Mouse (Mus musculus) forebrain, embryonic 11.5 days (tissue): ENCODE measurements at regions not wholly inside any gene's neighbourhood (a gene's known extent, or its start where the extent isn't known, plus 50 kb on each side); places are given as distances from the start of the nearest gene placed in this dataset.

Experiments
- ATAC-seq: fragments of 200-750 bp; cut with Nextera tagmentation; replicated peaks from 2 replicates; pipeline ENCODE4 v1.8.0; 2017; ENCODE audit warnings: moderate TSS enrichment; ENCODE audit not compliant: low FRiP score
- DNase-seq: peaks from one replicate; pipeline ENCODE4 v3.0.0-alpha.2; 2017; ENCODE audit warnings: low spot score
- H3K27ac ChIP-seq: fragments of 300-500 bp; sonication (generic); 2 replicates; pipeline ENCODE4 v1.5.1; 2014; ENCODE audit warnings: low read depth, low read length
- H3K27me3 ChIP-seq: fragments of 300-500 bp; sonication (generic); 2 replicates; pipeline ENCODE4 v1.6.1; 2014; ENCODE audit warnings: mild to moderate bottlenecking, low read length, mixed read lengths; ENCODE audit not compliant: control insufficient read depth, insufficient read depth
- H3K36me3 ChIP-seq: fragments of 300-500 bp; sonication (generic); 2 replicates; pipeline ENCODE4 v1.6.1; 2014; ENCODE audit warnings: mild to moderate bottlenecking, low read length, moderate library complexity, mixed read lengths; ENCODE audit not compliant: control insufficient read depth, insufficient read depth
- H3K4me1 ChIP-seq: fragments of 300-500 bp; sonication (generic); replicated peaks from 2 replicates; pipeline ENCODE4 v1.6.1; 2014; ENCODE audit warnings: low read length, mixed read lengths; ENCODE audit not compliant: control insufficient read depth, insufficient read depth
- H3K4me2 ChIP-seq: fragments of 300-500 bp; sonication (generic); 2 replicates; pipeline ENCODE4 v1.6.1; 2014; ENCODE audit warnings: low read depth, mild to moderate bottlenecking, low read length, moderate library complexity, mixed read lengths; ENCODE audit not compliant: severe bottlenecking
- H3K4me3 ChIP-seq: fragments of 300-500 bp; sonication (generic); 2 replicates; pipeline ENCODE4 v1.5.1; 2014; ENCODE audit warnings: low read depth, low read length
- H3K9ac ChIP-seq: fragments of 300-500 bp; sonication (generic); 2 replicates; pipeline ENCODE4 v1.6.1; 2014; ENCODE audit warnings: low read length
- H3K9me3 ChIP-seq: fragments of 300-500 bp; sonication (generic); 2 replicates; pipeline ENCODE4 v1.6.1; 2016; ENCODE audit warnings: low read length, mixed read lengths; ENCODE audit not compliant: control insufficient read depth
- WGBS: fragments of 180-500 bp; shearing (Covaris S2); extraction: QIAGEN DNeasy Blood & Tissue Kit; methylation state at CpG from one replicate; pipeline ENCODE4 v1.1.7; 2014; 5-methylcytosine and 5-hydroxymethylcytosine counted together

DNA sequence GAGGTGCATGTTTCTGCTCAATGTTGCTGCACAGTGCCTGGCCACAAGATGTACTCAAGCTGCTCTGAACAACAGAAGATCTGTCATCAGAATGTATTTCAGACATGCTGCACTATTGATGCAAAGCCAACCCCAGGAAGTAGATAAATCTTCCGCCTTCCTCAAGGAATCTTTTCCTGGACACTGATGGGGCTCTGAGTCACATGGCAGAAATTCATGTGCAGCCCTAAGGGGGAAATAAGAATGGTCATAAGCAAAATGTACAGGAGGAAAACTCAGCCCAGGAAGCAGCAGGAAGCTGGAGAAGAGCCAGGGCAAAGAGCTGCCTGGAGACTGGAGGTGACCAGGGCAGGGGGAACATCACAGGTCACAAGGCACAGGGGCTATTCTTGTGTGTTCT is 235.5 kb downstream of the Wnt5a start:
- DNase-seq (no peak), ATAC-seq (no peak)
- no peak overlapping the region for H3K4me3 ChIP-seq
- 95% methylated on average over 1 of the region's 1 CpGs for WGBS
- H3K9me3 ChIP-seq, result no peaks in the 10 kb centered on the region
- H3K36me3 ChIP-seq, result no peaks in the 10 kb centered on the region
- no peaks in the 10 kb centered on the region for H3K27me3 ChIP-seq
- no peak overlapping the region for H3K9ac ChIP-seq
- no peak overlapping the region for H3K27ac ChIP-seq
- no peaks in the 10 kb centered on the region for H3K4me1 ChIP-seq
- H3K4me2 ChIP-seq, result no peak overlapping the region

DNA sequence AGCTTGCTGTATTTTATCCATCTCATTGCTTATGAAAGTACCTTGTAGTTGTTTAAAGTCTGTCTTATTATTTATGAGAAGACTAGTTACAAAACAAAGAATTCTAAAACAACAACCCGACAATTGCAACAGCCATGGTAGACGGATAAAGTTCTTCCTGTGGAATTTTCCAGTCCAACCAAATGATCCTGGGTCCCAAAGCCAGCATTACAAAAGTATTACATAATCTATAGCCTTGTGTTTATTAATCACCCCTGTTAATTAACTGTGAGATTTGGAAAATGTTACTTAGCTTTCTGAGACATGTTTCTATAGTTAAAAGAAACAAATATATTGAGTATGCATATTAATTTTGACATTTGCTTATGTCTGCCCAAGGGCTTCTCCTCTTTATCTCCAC is 236.9 kb downstream of the Wnt5a start:
- Histone ChIP-seq H3K4me1 (no peaks in the 10 kb centered on the region), H3K4me2 (no peak overlapping the region), H3K27me3 (no peaks in the 10 kb centered on the region), H3K36me3 (no peaks in the 10 kb centered on the region), H3K4me3 (no peak overlapping the region), H3K9me3 (no peaks in the 10 kb centered on the region), H3K9ac (no peak overlapping the region), H3K27ac (no peak overlapping the region)
- 86% methylated on average over 2 of the region's 2 CpGs for WGBS
- DNase-seq (no peak), ATAC-seq (no peak)

DNA sequence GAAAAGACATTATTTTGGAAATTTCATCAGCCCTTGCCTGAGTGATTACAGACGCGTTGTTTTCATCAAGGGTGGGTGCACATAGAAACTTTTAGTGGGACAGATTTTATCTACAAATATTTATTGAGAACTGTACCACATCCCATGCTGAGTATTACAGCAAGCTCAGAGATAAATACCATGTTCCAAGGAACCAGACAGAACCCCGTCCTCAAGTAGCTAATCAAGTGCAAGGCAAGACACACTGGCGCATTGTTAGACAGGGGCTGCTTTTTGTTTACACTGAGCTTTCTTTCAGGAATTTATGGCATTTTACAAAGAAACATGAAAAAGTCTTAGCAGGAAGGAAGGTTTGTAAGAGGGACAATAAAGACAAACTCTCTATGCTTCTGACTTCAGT is 239.1 kb downstream of the Wnt5a start:
- ATAC-seq, result no peak
- no peak overlapping the region for H3K4me2 ChIP-seq
- 88% methylated on average over 4 of the region's 4 CpGs for WGBS

DNA sequence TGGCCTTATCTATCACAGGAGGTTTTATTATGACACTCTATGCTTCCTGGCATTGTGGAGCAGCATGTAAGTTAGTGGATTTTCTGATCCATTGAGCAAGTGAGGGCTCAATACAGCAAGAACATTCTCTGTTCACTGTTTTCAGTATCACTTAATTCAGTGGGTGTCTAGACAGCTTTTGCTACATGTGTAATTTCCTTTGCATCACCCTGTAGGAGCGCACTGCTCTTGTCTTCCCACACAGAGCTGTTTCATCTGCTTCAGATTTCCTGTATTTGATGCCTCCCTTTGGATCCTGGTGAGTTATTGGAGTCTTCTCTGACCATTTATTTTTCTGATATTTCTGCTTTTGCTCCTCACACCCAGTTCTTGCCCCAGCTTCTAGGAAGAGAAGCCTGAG is 245.8 kb downstream of the Wnt5a start:
- Histone ChIP-seq H3K4me3 (no peak overlapping the region), H3K27ac (no peak overlapping the region), H3K4me2 (no peak overlapping the region), H3K27me3 (no peaks in the 10 kb centered on the region), H3K9ac (no peak overlapping the region), H3K9me3 (no peaks in the 10 kb centered on the region), H3K36me3 (no peaks in the 10 kb centered on the region), H3K4me1 (no peaks in the 10 kb centered on the region)
- WGBS, result 84% methylated on average over 1 of the region's 1 CpGs
- DNase-seq (no peak), ATAC-seq (no peak)

More for the DNA sequence above, 239.1 kb downstream of the Wnt5a start:
- Histone ChIP-seq H3K4me1 (no peaks in the 10 kb centered on the region), H3K27ac (no peak overlapping the region), H3K27me3 (no peaks in the 10 kb centered on the region), H3K36me3 (no peaks in the 10 kb centered on the region), H3K4me3 (no peak overlapping the region), H3K9ac (no peak overlapping the region), H3K9me3 (no peaks in the 10 kb centered on the region)
- no peak for DNase-seq

DNA sequence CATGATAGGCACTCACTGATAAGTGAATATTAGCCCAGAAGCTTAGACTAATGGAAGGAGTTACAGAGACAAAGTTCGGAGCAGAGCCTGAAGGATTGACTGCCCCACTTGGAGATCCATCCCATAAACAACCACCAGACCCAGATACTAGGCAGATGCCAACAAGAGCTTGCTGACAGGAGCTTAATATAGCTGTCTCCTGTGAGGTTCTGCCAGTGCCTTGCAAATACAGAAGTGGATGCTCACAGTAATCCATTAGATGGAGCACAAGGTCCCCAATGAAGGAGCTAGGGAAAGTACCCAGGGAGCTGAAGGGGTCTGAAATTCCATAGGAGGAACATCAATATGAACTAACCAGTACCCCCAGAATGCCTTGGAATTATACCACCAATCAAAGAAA is 252.8 kb upstream of the Lrtm1 start:
- Histone ChIP-seq H3K27ac (no peak overlapping the region), H3K4me3 (no peak overlapping the region), H3K4me2 (no peak overlapping the region), H3K9me3 (no peaks in the 10 kb centered on the region), H3K27me3 (no peaks in the 10 kb centered on the region), H3K4me1 (no peaks in the 10 kb centered on the region), H3K9ac (no peak overlapping the region), H3K36me3 (no peaks in the 10 kb centered on the region)
- 90% methylated on average over 1 of the region's 1 CpGs for WGBS
- ATAC-seq (no peak), DNase-seq (no peak)

DNA sequence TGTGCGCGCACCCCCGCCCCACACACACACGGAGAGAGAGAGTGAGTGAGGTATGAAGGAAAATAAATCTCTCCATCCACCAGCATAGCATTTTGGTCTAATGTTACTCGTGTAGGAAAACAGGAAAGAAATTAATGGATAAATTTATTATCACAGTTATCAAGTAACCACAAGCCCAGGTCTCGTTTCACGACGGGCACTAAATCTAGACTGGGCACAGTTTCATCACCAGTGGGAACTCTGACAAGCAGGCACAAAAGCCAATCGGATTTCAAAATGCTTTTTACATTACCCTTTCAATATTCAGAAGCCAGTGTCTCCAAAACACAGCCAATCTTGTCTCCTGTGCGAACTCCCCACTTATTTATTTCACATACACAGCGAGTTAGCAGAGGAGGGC is 244.9 kb upstream of the Lrtm1 start:
- Histone ChIP-seq H3K9ac (no peak overlapping the region), H3K4me2 (no peak overlapping the region), H3K27me3 (no peaks in the 10 kb centered on the region), H3K4me3 (no peak overlapping the region), H3K36me3 (no peaks in the 10 kb centered on the region), H3K9me3 (no peaks in the 10 kb centered on the region), H3K4me1 (no peaks in the 10 kb centered on the region), H3K27ac (no peak overlapping the region)
- DNase-seq (no peak), ATAC-seq (no peak)
- 83% methylated on average over 11 of the region's 11 CpGs for WGBS

DNA sequence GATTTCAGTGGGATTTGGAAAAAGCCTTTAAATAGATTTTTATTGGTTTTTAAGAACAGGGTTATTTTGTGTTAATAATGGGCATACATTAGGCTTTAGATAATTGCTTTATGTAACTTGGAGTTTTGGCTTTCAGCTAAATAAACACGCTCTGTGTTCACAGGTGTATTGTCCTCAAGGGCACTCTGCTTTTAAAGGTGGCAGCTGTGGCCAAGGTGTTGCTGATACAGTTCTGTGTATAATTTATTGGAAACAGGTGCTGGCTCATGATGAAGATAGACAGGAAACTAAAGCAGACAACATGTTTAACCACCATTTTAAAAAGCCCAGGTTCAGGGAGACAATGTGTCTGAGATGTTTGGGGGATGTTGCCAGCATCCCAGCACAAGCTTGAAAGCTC is 242.3 kb upstream of the Lrtm1 start:
- H3K9me3 ChIP-seq, result no peaks in the 10 kb centered on the region
- H3K4me2 ChIP-seq, result no peak overlapping the region
- no peaks in the 10 kb centered on the region for H3K36me3 ChIP-seq
- DNase-seq (no peak), ATAC-seq (no peak)
- H3K4me3 ChIP-seq, result no peak overlapping the region
- no peaks in the 10 kb centered on the region for H3K27me3 ChIP-seq
- no peaks in the 10 kb centered on the region for H3K4me1 ChIP-seq
- no peak overlapping the region for H3K9ac ChIP-seq
- 95% methylated on average over 1 of the region's 1 CpGs for WGBS
- H3K27ac ChIP-seq, result no peak overlapping the region

DNA sequence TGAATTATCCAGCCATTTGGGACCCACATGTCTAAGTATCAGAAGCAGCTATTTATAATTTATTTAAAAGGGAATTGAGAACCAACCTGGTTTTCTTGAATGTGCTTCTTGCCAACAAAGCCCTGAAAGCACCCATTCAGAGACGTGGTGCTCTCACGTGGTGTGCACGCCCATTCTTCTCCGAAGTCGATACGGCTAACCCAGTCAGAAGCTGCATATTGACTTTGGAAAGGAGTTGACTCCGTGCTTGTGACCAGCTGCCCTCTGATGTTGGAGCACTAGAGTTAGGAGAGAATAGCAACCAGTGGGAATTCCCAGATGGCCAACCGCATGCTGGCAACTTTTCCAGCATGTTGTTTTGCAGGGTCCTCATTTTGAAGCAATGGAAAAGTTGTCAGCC is 240.2 kb upstream of the Lrtm1 start:
- WGBS, result 89% methylated on average over 8 of the region's 8 CpGs
- Histone ChIP-seq H3K4me3 (no peak overlapping the region), H3K27me3 (no peaks in the 10 kb centered on the region), H3K9me3 (no peaks in the 10 kb centered on the region), H3K36me3 (no peaks in the 10 kb centered on the region), H3K27ac (no peak overlapping the region), H3K4me2 (no peak overlapping the region), H3K9ac (no peak overlapping the region), H3K4me1 (no peaks in the 10 kb centered on the region)
- no peak for ATAC-seq
- no peak for DNase-seq

DNA sequence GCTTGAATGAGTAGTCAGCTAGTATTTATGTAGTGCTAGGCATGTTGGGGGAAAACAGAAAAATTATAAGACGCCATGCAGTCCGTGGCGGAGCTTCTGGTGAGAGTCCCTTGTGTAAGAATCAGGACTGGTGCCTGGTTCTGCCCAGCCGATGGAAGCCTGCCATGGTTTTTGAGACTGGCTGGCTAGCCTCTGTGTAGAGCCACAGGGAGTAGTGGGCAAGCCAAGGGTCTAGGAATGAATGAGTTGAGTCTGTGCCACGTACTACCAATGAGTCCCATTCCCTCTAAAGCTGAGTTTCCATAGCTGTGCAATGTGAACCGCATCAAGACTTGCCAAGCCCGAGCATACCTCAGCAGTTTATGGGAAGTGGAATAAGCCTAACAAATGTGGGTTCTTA is 236.3 kb upstream of the Lrtm1 start:
- Histone ChIP-seq H3K27ac (no peak overlapping the region), H3K4me1 (no peaks in the 10 kb centered on the region)

More for the DNA sequence above, 236.3 kb upstream of the Lrtm1 start:
- Histone ChIP-seq H3K27me3 (no peaks in the 10 kb centered on the region), H3K9ac (no peak overlapping the region), H3K4me3 (no peak overlapping the region), H3K4me2 (no peak overlapping the region), H3K36me3 (no peaks in the 10 kb centered on the region), H3K9me3 (no peaks in the 10 kb centered on the region)
- 94% methylated on average over 7 of the region's 7 CpGs for WGBS
- ATAC-seq (no peak), DNase-seq (no peak)
